Mouse (Mus musculus) cerebellum, adult 2 months (tissue): Measurements from ENCODE around the gene Hao2.

Source experiments
- CTCF ChIP-seq: fragments of 200-500 bp; IDR thresholded peaks from 2 replicates; pipeline ENCODE4 v1.5.1; 2011; ENCODE audit warnings: low read depth, mild to moderate bottlenecking, control low read depth, low read length, moderate library complexity, borderline replicate concordance; ENCODE audit not compliant: insufficient read depth
- POLR2A ChIP-seq: fragments of 200-500 bp; IDR thresholded peaks from 2 replicates; pipeline ENCODE4 v1.6.1; 2011; ENCODE audit warnings: low read length, control low read depth, borderline replicate concordance; ENCODE audit not compliant: insufficient read depth

GRCm38 (mm10) chr3:98913591-98913990 lies 20.6 kb upstream of the Hao2 start:
- TF ChIP-seq CTCF (no peak), POLR2A (no peak)
